8 mouse cellular contexts compared by ENCODE assay signal in genomic region chr8:95330367-95330766, GRCm38 (mm10). TPM values are rescaled to one million over a fixed set of nuclear protein-coding genes. Genes with fewer than 3 reads are reported as not detected.
DNase-seq lines count a peak whose midpoint lies in the region; ATAC-seq and TF ChIP-seq lines count a peak whose summit lies in the region.

No protein-coding gene starts in this region.

- H3K4me3 ChIP-seq in lung, postnatal 0 days (ENCODE audit: low read depth, low read length), result peak overlapping the region; percentile 84
- H3K4me3 ChIP-seq in forebrain, embryonic 15.5 days, result peak overlapping the region; percentile 88
- peak overlapping the region; percentile 72 for H3K4me3 ChIP-seq in liver, embryonic 12.5 days
- H3K4me3 ChIP-seq in stomach, embryonic 15.5 days (replicated peaks), result peak overlapping the region; percentile 74

- H3K4me2 ChIP-seq in lung, postnatal 0 days (replicated peaks; ENCODE audit: low read depth, low read length), result peak overlapping the region; percentile 85
- H3K4me2 ChIP-seq in forebrain, embryonic 15.5 days (replicated peaks), result peak overlapping the region; percentile 80
- H3K4me2 ChIP-seq in liver, embryonic 12.5 days, result peak overlapping the region; percentile 97
- peak overlapping the region; percentile 80 for H3K4me2 ChIP-seq in stomach, embryonic 15.5 days

- DNase-seq in lung, postnatal 0 days (ENCODE audit: low spot score), result no peak
- DNase-seq in lung, postnatal 10 days, result no peak
- DNase-seq in right cerebral cortex, adult 2 months (ENCODE audit: low spot score in 2 of 2), result no peak
- DNase-seq in cerebellum, postnatal 4 days (ENCODE audit: low spot score in 2 of 2), result no peak
- no peak for DNase-seq in spleen, adult 12 weeks (ENCODE audit: low spot score)

- TF ChIP-seq CTCF in lung, postnatal 0 days (IDR thresholded peaks at IDR 0.05), result no peak

- no peak for TF ChIP-seq EP300 in lung, postnatal 0 days (IDR thresholded peaks at IDR 0.05)

- H3K9ac ChIP-seq in lung, postnatal 0 days (replicated peaks; ENCODE audit: low read depth), result peak overlapping the region; percentile 86
- peak overlapping the region; percentile 99 for H3K9ac ChIP-seq in forebrain, embryonic 15.5 days (replicated peaks)
- peak overlapping the region; percentile 74; the same call in 1 of the 2 replicates for H3K9ac ChIP-seq in liver, embryonic 12.5 days
- peak overlapping the region; percentile 94; the same call in 1 of the 2 replicates for H3K9ac ChIP-seq in stomach, embryonic 15.5 days

- H3K27me3 ChIP-seq in lung, postnatal 0 days (replicated peaks; ENCODE audit: insufficient read depth, low read length), result no peaks in the 10 kb centered on the region
- H3K27me3 ChIP-seq in forebrain, embryonic 15.5 days, result no peaks in the 10 kb centered on the region
- H3K27me3 ChIP-seq in liver, embryonic 12.5 days (replicated peaks), result no peaks in the 10 kb centered on the region
- H3K27me3 ChIP-seq in stomach, embryonic 15.5 days (replicated peaks), result no peaks in the 10 kb centered on the region

- H3K27ac ChIP-seq in lung, postnatal 0 days (ENCODE audit: low read length), result peak overlapping the region; percentile 96
- H3K27ac ChIP-seq in forebrain, embryonic 15.5 days (replicated peaks), result peak overlapping the region; percentile 94; the same call in 1 of the 2 replicates
- H3K27ac ChIP-seq in liver, embryonic 12.5 days, result no peak overlapping the region
- no peak overlapping the region for H3K27ac ChIP-seq in stomach, embryonic 15.5 days

- ATAC-seq in lung, postnatal 0 days, result no peak
- no peak for ATAC-seq in forebrain, embryonic 15.5 days (replicated peaks)
- no peak for ATAC-seq in liver, embryonic 12.5 days
- ATAC-seq in stomach, embryonic 15.5 days (ENCODE audit: insufficient read depth, low FRiP score, low read depth), result no peak

- WGBS in lung, postnatal 0 days, result 71% methylated on average over 1 of the region's 1 CpGs
- WGBS in forebrain, embryonic 15.5 days, result 74% methylated on average over 1 of the region's 1 CpGs
- WGBS in liver, embryonic 12.5 days (ENCODE audit: insufficient replicate concordance), result 19% methylated on average over 1 of the region's 1 CpGs
- WGBS in stomach, embryonic 15.5 days, result 62% methylated on average over 1 of the region's 1 CpGs

- H3K36me3 ChIP-seq in lung, postnatal 0 days (ENCODE audit: insufficient read depth, low read length), result peaks cover 16% of the 10 kb centered on the region
- peaks cover 44% of the 10 kb centered on the region for H3K36me3 ChIP-seq in forebrain, embryonic 15.5 days
- H3K36me3 ChIP-seq in liver, embryonic 12.5 days, result peaks cover 61% of the 10 kb centered on the region
- peaks cover 37% of the 10 kb centered on the region for H3K36me3 ChIP-seq in stomach, embryonic 15.5 days

- peaks cover 15% of the 10 kb centered on the region; the same call in 1 of the 2 replicates for H3K4me1 ChIP-seq in lung, postnatal 0 days (ENCODE audit: insufficient read depth, low read depth, low read length)
- peaks cover 34% of the 10 kb centered on the region for H3K4me1 ChIP-seq in forebrain, embryonic 15.5 days
- peaks cover 33% of the 10 kb centered on the region for H3K4me1 ChIP-seq in liver, embryonic 12.5 days
- peaks cover 24% of the 10 kb centered on the region for H3K4me1 ChIP-seq in stomach, embryonic 15.5 days

- no peaks in the 10 kb centered on the region for H3K9me3 ChIP-seq in lung, postnatal 0 days (ENCODE audit: low read length)
- H3K9me3 ChIP-seq in forebrain, embryonic 15.5 days, result no peaks in the 10 kb centered on the region
- H3K9me3 ChIP-seq in liver, embryonic 12.5 days (replicated peaks), result no peaks in the 10 kb centered on the region
- no peaks in the 10 kb centered on the region for H3K9me3 ChIP-seq in stomach, embryonic 15.5 days

RNA-seq across cellular contexts. Expression of gene Zfp319, which starts 1.4 kb away (rescaled TPM):
- polyA plus RNA-seq in lung, postnatal 0 days (2015; fragmentation: Nextera tagmentation; extraction: Ambion mirVana), result 5.9 and 6.0 TPM in 2 replicates
- polyA plus RNA-seq in forebrain, embryonic 15.5 days (2015; fragmentation: Nextera tagmentation; extraction: Ambion mirVana), result 18.6 and 19.8 TPM in 2 replicates
- polyA plus RNA-seq in liver, embryonic 12.5 days (2016; fragmentation: Nextera tagmentation; extraction: Ambion mirVana), result 2.2 and 2.3 TPM in 2 replicates
- polyA plus RNA-seq in stomach, embryonic 15.5 days (2015; fragmentation: Nextera tagmentation; extraction: Ambion mirVana), result 6.2 and 7.2 TPM in 2 replicates

RNA-seq across cellular contexts. Expression of gene Usb1, which starts 1.7 kb away (rescaled TPM):
- polyA plus RNA-seq in lung, postnatal 0 days (2015; fragmentation: Nextera tagmentation; extraction: Ambion mirVana), result 33.8 and 39.2 TPM in 2 replicates
- 44.4 and 45.9 TPM in 2 replicates for polyA plus RNA-seq in forebrain, embryonic 15.5 days (2015; fragmentation: Nextera tagmentation; extraction: Ambion mirVana)
- polyA plus RNA-seq in liver, embryonic 12.5 days (2016; fragmentation: Nextera tagmentation; extraction: Ambion mirVana), result 15.4 and 15.9 TPM in 2 replicates
- 36.1 and 38.5 TPM in 2 replicates for polyA plus RNA-seq in stomach, embryonic 15.5 days (2015; fragmentation: Nextera tagmentation; extraction: Ambion mirVana)

RNA-seq across cellular contexts. Expression of gene Tepp, which starts 20.0 kb away (rescaled TPM):
- polyA plus RNA-seq in lung, postnatal 0 days (2015; fragmentation: Nextera tagmentation; extraction: Ambion mirVana), result 1.3 and 2.1 TPM in 2 replicates
- polyA plus RNA-seq in forebrain, embryonic 15.5 days (2015; fragmentation: Nextera tagmentation; extraction: Ambion mirVana), result 1.3 and 1.4 TPM in 2 replicates
- not detected in 2 replicates for polyA plus RNA-seq in liver, embryonic 12.5 days (2016; fragmentation: Nextera tagmentation; extraction: Ambion mirVana)
- 0.23 and 0.48 TPM in 2 replicates for polyA plus RNA-seq in stomach, embryonic 15.5 days (2015; fragmentation: Nextera tagmentation; extraction: Ambion mirVana)

RNA-seq across cellular contexts. Expression of gene Mmp15, which starts 21.7 kb away (rescaled TPM):
- 25.8 and 26.0 TPM in 2 replicates for polyA plus RNA-seq in lung, postnatal 0 days (2015; fragmentation: Nextera tagmentation; extraction: Ambion mirVana)
- polyA plus RNA-seq in forebrain, embryonic 15.5 days (2015; fragmentation: Nextera tagmentation; extraction: Ambion mirVana), result 13.8 and 15.0 TPM in 2 replicates
- 2.9 TPM in 2 replicates for polyA plus RNA-seq in liver, embryonic 12.5 days (2016; fragmentation: Nextera tagmentation; extraction: Ambion mirVana)
- 17.0 and 20.0 TPM in 2 replicates for polyA plus RNA-seq in stomach, embryonic 15.5 days (2015; fragmentation: Nextera tagmentation; extraction: Ambion mirVana)

RNA-seq across cellular contexts. Expression of gene Cngb1, which starts 24.0 kb away (rescaled TPM):
- 3.3 and 4.0 TPM in 2 replicates for polyA plus RNA-seq in lung, postnatal 0 days (2015; fragmentation: Nextera tagmentation; extraction: Ambion mirVana)
- polyA plus RNA-seq in forebrain, embryonic 15.5 days (2015; fragmentation: Nextera tagmentation; extraction: Ambion mirVana), result 0.18 and 0.31 TPM in 2 replicates
- polyA plus RNA-seq in liver, embryonic 12.5 days (2016; fragmentation: Nextera tagmentation; extraction: Ambion mirVana), result not detected in 2 replicates
- polyA plus RNA-seq in stomach, embryonic 15.5 days (2015; fragmentation: Nextera tagmentation; extraction: Ambion mirVana), result 0.59 and 1.1 TPM in 2 replicates

Comparison
In these comparisons a context has a peak if more than half of its experiments do, and no peak if none do; other contexts are left out.
1. H3K27ac ChIP-seq: peak in lung, postnatal 0 days (single experiment) and forebrain, embryonic 15.5 days (single experiment); none in liver, embryonic 12.5 days (single experiment) and stomach, embryonic 15.5 days (single experiment).
2. Peak in every context shown above with its lines, with median percentiles within 50 percentile points of each other: H3K4me2 ChIP-seq, H3K4me3 ChIP-seq and H3K9ac ChIP-seq.